Mouse (Mus musculus) brain, embryonic 14.5 days (tissue): ENCODE data around the gene Fam114a1.

Experiments
- CTCF ChIP-seq: fragments of 200-500 bp; IDR thresholded peaks from 2 replicates; pipeline ENCODE4 v1.5.1; 2012; ENCODE audit warnings: inconsistent platforms, mild to moderate bottlenecking, moderate library complexity, borderline replicate concordance; ENCODE audit not compliant: insufficient read depth, insufficient read length; ENCODE audit errors: extremely low read depth
- POLR2A ChIP-seq: fragments of 200-500 bp; IDR thresholded peaks from 2 replicates; pipeline ENCODE4 v1.6.1; 2012; ENCODE audit warnings: mild to moderate bottlenecking, inconsistent platforms, borderline replicate concordance; ENCODE audit not compliant: poor library complexity, insufficient read depth, insufficient read length, severe bottlenecking; ENCODE audit errors: extremely low read depth

DNA sequence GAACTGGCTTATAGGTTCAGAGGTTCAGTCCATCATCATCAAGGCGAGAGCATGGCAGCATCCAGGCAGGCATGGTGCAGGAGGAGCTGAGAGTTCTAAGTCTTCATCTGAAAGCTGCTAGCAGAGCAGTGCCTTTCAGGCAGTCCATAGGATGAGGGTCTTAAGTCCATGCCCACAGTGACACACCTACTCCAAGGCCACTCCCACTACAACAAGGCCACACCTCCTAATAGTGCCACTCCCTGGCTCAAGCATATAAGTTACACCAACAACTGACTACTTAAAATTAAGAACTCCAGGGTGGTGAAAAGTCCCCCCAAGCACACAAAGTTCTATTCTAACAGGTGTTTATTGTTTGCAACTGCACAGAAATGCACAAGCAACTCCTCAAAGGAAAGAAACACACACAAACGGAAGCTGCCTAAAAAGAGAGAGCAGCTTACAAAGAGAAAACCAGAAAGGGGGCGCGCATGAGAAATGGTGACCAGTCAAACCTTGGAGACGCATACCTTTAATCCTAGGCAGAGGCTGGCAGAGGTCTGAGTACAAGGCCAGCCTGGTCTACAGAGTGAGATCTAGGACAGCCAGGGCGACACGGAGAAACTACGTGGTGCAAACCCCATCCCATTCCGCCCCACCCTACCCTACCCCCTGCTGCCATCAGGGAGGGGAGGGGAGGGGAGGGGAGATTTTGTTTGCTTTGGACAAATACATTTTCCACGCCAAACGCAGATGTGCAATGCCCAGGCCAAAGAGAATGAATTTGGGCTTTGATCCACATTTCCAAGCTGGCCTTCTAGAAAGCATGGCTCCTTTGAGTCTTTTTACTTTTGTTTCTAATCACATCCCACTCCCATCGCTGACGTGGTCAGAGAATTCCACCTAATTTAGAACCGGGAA is 660 bp upstream of the Fam114a1 start:
- no peak for TF ChIP-seq POLR2A
- no peak for TF ChIP-seq CTCF
